Mouse (Mus musculus) cortical plate, adult 2 months (tissue): ENCODE measurements around the gene Ccdc122. TPM values are rescaled to one million over a fixed set of nuclear protein-coding genes. Genes with fewer than 3 reads are reported as not detected.
A peak's percentile ranks its signal among the peaks of the same experiment; 100 is the strongest.

Source experiments
- H3K27ac ChIP-seq: fragments of 200-500 bp; 2 replicates; pipeline ENCODE4 v1.5.1; 2012; ENCODE audit warnings: low read length, control low read depth, inconsistent platforms; ENCODE audit not compliant: insufficient read depth
- H3K4me1 ChIP-seq: fragments of 200-500 bp; 2 replicates; pipeline ENCODE4 v1.6.1; 2011; ENCODE audit warnings: low read length; ENCODE audit not compliant: control insufficient read depth, insufficient read depth
- H3K4me3 ChIP-seq: fragments of 200-500 bp; 2 replicates; pipeline ENCODE4 v1.5.1; 2011; ENCODE audit warnings: mild to moderate bottlenecking, low read length, control low read depth; ENCODE audit not compliant: insufficient read depth
- CTCF ChIP-seq: fragments of 200-500 bp; IDR thresholded peaks from 2 replicates; pipeline ENCODE4 v1.5.1; 2011; ENCODE audit warnings: mild to moderate bottlenecking, control low read depth, low read length; ENCODE audit not compliant: insufficient read depth; ENCODE audit errors: extremely low read depth
- POLR2A ChIP-seq: fragments of 200-500 bp; IDR thresholded peaks from 2 replicates; pipeline ENCODE4 v1.6.1; 2011; ENCODE audit warnings: mild to moderate bottlenecking, low read length, control low read depth; ENCODE audit not compliant: insufficient read depth; ENCODE audit errors: extremely low read depth
- polyA plus RNA-seq: library from polyadenylated mRNA; depleted of rRNA; stranded (reverse); fragments of >200 nt; gene quantifications from 2 replicates; pipeline ENCODE4 v1.2.3, GENCODE M21; 2012; rRNA removed

The Ccdc122 gene
- polyA plus RNA-seq, 1 experiment, result 2.7 TPM

DNA sequence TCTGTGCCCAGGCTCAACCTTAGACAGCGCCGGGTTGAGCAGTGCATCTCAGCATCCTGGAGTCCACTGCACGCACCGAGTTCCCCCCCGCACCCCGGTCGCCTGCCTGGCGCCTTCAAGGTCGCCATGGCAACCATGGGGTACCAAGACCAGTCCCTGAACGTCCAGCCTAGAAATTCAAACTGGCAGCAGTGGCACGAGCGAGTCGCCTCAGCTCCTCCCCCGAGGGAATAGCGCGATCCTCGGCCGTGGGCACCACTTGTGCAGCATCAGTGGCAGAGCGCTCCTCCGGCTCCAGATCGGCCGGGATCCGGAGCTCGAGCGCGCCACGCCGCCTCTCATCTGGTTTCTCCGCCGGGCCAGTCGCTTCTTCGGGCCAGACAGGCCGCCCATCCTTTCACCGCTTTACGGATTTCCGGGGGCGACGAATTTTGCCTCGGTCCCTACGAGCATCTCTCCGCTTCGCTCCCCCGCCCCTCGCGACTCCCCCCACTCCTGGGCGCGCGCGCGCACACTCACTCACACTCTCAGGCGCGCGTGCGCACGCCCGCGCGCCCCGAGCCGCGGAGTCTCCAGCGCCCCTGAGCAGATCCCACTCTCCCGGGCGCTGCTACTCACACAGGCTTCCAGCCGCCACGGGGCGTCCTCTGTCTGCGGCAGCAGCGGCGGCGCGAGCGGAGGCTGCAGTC is 119.8 kb downstream of the Ccdc122 start, which contains the start of gene Enox1:
Enox1 (plus strand) TSS at position 542 of the 689 bp plus-strand sequence.
- Histone ChIP-seq H3K4me3 (peak within 1 kb of the TSS; percentile 94), H3K27ac (peak within 1 kb of the TSS; percentile 82), H3K4me1 (peaks cover 3% of the 10 kb centered on the region)
- no peak for TF ChIP-seq CTCF
- TF ChIP-seq POLR2A, result peak; percentile 54; the same call in 1 of the 2 replicates

GRCm38 (mm10) chr14:77156911-77157504 is 120.4 kb downstream of the Ccdc122 start:
- Histone ChIP-seq H3K4me3 (peak overlapping the region; percentile 94), H3K4me1 (peaks cover 4% of the 10 kb centered on the region), H3K27ac (peak overlapping the region; percentile 82)
- no peak for TF ChIP-seq CTCF
- TF ChIP-seq POLR2A, result no peak

- peak overlapping the region; percentile 94 for H3K4me3 ChIP-seq
Observed at GRCm38 (mm10) chr14:77157505-77157911, 120.9 kb downstream of the Ccdc122 start.

GRCm38 (mm10) chr14:77159397-77159796 is 122.8 kb downstream of the Ccdc122 start:
- Histone ChIP-seq H3K4me1 (peaks cover 7% of the 10 kb centered on the region), H3K4me3 (peak overlapping the region; percentile 20), H3K27ac (no peak overlapping the region)
- TF ChIP-seq POLR2A (no peak), CTCF (no peak)

More at GRCm38 (mm10) chr14:77157505-77157911, 120.9 kb downstream of the Ccdc122 start:
- TF ChIP-seq POLR2A, result no peak
- no peak for TF ChIP-seq CTCF
- Histone ChIP-seq H3K4me1 (peaks cover 5% of the 10 kb centered on the region), H3K27ac (peak overlapping the region; percentile 82; the same call in 1 of the 2 replicates)

Other genes with a start within 250 kb of the Ccdc122 start
- 5.0 and 5.5 TPM in 2 replicates for gene Lacc1, start 132 bp downstream of the Ccdc122 start, polyA plus RNA-seq
- gene Enox1, start 120.0 kb downstream of the Ccdc122 start, polyA plus RNA-seq, result 17.2 and 17.8 TPM in 2 replicates